Mouse (Mus musculus): ENCODE results near the gene Smoc1. TPM values are rescaled to one million over a fixed set of nuclear protein-coding genes. Genes with fewer than 3 reads are reported as not detected.

Smoc1 gene
- total RNA-seq, 1 experiment from 2014 or later, result 0.23 TPM

DNA sequence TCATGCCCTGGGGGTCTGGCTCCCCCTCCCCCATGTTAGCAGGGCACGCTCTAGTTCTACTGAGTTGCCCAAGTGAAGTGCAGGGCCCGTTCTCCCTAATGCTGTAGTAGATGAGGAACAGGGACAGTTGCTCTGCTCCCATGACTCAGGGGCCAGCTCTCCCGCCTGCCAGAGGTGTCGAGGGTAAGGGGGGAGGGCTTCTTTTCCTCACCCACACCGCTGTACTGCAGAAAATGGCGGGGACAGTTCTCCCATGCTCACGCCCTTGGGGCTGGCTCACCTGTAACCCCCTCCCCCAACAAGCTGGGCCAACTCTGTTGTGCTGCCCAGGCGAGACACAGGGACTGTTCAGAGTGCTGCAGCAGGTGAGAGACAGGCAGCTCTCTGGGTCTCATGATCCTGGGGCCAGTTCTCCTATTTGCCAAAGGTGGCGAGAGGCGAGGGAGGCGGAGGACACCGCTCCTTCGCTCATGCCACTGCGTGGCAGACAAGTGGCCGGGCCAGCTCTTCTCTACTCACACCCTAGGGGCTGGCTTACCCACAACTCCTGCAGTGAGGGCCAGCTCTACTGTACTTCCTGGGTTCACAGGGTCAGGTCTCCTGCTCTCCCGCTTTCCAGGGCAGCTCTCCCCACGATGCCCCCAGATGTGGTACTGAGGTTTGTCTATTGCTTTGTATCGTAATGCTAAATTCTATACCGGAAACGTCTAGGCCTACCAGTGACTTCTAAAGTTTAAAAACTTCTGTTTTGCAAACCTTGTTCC is 7.9 kb upstream of the Smoc1 start:
- ATAC-seq (ENCODE audit: extremely low read depth, insufficient number of reproducible peaks, low FRiP score, poor library complexity, severe bottlenecking), result no peak

DNA sequence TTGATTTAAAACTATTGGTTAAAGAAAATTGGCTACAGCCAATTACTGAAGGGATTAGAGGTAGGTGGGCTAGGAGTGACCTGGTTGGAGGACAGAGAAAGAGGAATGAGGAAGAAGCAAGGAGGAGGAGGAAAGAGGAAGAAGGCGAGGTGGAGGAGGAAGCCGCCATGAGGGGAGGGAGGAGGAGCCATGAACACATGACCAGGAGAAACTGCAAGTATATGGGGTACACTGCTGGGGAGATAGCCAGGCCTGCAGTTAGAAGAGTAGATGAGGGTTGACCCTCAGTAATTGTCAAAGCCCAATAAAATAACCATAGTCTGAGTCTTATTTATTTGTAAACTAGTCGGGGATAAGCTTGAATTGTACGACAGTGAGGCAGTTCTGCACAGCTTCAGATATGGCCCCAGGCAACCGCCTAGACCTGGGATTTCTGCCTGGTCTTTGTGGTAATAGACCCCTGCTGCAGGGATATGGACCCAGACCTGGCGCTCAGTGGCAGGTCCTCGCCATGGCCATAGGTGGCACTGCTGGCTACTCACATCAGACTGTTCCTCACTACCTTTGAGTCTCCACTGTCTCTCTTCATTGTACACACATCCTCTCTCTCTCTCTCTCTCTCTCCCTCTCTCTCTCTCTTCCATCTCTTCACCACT is 7.2 kb upstream of the Smoc1 start:
- ATAC-seq (ENCODE audit: extremely low read depth, insufficient number of reproducible peaks, low FRiP score, poor library complexity, severe bottlenecking), result no peak

DNA sequence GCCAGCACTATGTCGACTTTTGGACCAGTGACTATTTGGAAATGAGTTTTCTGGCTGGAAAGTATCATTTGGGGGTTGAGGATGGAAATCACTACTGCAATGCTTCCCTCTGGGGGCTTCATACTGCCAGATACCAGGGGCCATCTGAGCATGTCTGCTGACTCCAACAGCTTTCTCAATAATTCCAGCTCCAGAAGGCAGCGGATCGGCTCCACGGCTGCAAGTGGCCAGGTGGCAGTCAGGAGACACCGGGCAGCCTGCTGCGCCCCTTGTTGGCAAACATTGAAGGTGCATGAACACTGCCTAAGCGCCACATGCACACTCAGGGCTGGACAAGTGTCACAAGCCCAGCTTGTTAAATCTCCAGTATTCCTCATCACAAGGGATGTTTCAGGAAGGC is 2.2 kb upstream of the Smoc1 start:
- ATAC-seq (ENCODE audit: extremely low read depth, insufficient number of reproducible peaks, low FRiP score, poor library complexity, severe bottlenecking), result no peak

DNA sequence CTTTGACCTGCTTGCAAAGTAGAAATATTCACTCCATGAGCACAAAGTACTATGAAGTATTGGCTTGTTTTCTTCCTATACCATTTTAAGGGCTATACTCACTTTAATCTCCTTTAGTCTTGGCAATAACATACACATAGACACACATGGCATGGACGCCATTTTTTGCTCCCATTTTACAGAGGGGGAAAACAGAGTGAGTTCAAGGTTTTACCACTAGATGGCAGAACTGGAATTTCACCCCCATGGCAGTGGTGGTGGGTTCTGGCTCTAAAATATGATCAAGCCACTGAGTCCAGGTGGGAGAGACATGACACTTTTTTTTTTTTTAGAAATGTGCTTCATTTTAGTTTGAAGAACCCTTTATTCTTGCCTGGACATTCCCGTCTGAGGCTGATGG is 1.6 kb upstream of the Smoc1 start:
- no peak for ATAC-seq (ENCODE audit: extremely low read depth, insufficient number of reproducible peaks, low FRiP score, poor library complexity, severe bottlenecking)

DNA sequence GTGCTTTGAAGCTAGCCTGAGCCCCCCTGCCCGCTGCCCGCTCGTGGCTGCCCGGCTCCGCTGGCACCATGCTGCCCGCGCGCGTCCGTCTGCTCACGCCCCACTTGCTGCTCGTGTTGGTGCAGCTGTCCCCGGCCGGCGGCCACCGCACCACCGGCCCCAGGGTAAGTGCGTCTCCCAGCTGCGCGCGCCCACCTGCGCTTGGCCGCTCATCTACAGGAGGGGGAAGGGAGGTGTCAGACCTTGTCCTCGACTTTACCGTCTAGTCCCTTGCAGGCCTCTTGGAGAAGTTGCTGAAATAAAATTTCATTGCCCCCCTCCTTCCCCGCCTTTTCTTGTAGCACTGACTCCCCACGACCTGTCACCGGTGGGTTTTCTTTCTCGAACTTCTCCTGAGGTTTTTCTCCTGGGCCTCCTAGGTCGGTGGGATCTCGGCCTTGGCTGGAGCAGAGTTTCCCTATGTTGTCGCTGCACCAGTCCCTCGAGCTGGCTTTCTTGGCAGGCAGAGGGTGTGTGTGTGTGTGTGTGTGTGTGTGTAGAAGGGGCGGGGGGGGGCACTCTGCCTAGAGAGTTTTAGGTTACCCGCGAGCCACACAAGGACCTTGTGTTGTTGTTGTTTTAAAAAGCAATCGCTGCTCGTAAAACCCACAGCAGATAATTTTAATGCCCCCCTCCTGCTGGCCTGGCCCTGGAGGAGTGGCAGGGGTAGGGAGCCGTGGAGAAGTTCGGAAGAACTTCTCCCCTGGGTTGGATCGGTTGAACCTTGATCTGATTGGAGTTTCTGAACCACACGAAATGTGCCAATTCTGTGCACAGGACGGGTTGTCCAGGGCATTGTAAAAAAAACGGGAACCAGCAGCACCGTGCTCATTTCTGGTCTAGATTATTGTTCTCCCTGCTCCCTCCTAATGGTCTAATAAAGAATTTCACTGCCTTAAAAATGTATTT is 661 bp downstream of the Smoc1 start:
- no peak for ATAC-seq (ENCODE audit: extremely low read depth, insufficient number of reproducible peaks, low FRiP score, poor library complexity, severe bottlenecking)

DNA sequence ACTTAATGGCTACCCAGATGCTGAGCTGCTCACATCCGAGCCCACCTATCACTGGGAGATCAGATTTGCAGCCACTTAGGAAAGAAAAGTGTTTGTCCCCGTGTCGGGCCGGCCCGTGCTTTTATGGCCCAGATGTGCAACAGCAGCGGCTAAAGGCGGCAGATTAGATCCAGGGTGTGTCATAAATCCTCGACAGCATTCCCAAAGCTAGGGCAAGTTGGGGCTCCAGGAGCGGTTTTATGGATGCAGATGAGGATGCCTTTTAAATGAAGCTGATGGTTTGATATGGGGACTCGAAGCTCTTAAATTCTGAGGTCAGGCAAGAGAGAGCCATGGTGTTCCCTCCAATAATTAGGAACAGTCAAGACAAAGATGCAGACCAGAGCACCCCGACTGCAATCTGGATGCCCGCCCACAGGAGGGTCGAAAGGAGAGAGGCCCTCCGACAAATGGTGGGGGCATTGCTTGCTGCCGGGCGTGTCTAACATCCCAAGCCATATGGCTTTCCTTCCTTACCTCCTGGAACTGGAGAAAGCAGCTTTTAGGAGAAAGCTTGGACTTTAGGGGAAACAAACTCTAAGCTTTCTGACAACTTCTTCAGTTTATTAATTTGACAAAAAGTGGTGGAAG is 1.8 kb downstream of the Smoc1 start:
- no peak for ATAC-seq (ENCODE audit: extremely low read depth, insufficient number of reproducible peaks, low FRiP score, poor library complexity, severe bottlenecking)

DNA sequence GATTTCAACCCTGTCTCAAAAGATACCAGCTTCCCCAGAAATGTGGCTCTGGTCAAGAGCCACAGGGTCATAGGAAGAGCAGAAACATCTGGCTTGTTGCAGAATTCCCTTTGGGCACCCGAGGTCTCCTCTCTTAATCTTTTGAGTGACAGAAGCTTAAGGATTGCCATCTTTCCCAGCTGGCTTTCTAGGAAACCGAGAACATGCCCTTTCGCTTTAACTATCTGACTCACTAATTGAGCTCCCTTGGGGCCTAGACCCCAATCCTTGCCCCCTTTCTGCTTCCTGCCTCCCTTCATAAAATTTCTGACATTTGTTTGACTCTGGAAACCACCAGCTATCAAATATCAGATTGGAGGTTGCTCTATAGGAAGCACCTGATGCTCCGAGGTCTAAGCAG is 3.1 kb downstream of the Smoc1 start:
- no peak for ATAC-seq (ENCODE audit: extremely low read depth, insufficient number of reproducible peaks, low FRiP score, poor library complexity, severe bottlenecking)

DNA sequence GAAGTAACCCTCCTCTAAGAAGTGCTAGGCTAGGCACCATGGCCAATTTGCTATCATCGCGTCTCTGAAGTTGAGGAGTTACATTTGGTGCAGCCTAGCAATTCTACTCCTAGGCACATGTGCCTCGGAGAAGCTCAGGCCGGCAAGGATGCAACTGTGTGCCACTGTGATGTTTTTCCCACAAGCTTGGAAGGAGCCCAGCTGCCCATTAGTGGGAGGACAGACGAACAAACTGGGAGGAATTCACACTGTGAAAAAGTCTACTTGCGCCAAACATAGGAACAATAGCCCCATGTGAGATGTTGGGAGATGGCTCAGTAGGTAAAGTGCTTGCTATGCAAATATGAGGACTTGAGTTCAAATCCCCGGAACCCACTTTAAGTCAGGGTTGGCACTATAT is 5.0 kb downstream of the Smoc1 start:
- ATAC-seq (ENCODE audit: extremely low read depth, insufficient number of reproducible peaks, low FRiP score, poor library complexity, severe bottlenecking), result no peak

DNA sequence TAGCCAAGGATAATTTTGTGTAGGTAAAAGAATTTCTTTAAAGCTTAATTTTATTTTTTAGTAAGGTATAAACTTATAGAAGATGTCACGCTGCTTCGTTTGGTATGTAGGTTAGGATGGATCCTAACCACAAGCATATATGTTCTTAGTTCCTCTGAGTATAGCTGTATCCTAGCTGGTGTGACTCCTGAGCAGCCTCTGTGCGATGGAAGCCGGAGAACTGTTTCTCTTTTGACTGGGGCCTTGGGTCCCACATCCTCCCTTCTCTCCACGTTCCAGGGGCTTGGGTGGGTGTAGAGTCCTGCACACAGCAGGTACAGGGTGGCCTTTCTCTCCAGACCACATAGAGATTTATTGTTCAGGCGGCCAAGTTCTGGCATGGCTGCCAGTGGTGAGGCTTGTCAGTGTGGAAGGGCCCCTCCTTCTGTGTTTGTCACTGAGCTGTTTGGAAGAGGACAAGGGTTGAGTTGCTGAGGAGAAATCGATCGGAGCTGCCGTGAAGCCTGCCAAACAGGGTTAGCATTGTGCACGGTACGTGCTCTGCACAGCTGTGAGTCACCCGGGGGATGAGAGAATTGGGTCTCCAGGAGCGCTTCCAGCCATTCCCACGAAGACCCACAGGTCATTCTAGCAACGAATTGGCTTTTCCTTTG is 6.9 kb downstream of the Smoc1 start:
- ATAC-seq (ENCODE audit: extremely low read depth, insufficient number of reproducible peaks, low FRiP score, poor library complexity, severe bottlenecking), result no peak

DNA sequence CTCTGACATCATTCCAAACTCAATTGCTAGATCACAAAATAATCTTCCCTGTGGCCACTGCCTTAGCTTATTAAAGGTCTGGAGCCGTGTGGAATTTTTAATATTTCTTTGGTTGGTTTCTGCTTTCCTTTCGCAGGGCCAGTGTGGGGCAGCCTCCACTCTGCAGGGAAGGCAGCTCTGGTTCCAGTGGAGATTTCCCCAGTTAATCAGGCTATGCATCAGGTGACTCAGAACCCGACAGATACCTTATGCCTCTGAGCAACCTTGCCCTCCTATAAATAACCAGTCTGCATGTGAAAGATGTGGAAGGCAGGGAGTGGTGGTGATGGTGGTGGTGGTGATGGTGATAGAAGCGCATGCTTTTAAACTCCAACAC is 7.4 kb downstream of the Smoc1 start:
- ATAC-seq (ENCODE audit: extremely low read depth, insufficient number of reproducible peaks, low FRiP score, poor library complexity, severe bottlenecking), result no peak

DNA sequence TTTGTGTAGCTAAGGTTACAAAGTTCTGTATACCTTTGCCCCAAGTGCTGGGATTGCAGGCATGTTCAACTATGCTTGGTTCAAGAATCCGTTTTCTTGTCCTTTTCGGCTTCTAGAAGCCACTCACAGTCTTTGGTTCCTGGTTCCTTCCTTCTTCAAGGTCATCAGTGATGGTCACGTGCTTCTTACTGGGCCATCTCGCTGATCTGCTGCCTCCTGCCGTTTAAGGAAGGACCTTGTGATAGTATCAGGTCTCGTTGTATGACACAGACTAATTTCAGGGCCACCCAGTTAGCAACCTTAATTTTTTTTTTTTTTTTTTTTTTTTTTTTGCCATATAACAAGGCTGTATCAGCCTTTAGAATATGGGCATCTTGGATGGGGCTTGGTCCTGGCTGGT is 9.2 kb downstream of the Smoc1 start:
- no peak for ATAC-seq (ENCODE audit: extremely low read depth, insufficient number of reproducible peaks, low FRiP score, poor library complexity, severe bottlenecking)

DNA sequence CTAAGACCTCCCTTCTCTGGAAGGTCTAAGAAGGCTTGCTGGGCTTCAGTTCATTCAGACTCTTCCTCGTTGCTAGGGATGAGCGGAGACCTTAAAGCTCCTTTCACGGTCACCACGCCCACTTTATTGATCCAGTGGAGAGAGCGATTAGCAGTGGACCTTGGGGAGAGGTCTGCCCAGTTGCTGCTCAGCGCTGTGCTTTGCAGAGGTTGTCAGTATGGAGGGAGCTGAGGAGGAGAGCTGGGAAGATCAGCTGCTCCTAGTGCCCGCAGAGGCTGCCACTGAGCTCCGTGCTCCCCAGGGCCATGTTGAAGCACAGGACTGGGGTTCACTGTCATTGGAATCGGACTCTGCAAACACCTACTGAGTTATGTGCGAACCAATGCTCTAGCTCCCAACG is 17.0 kb downstream of the Smoc1 start:
- no peak for ATAC-seq (ENCODE audit: extremely low read depth, insufficient number of reproducible peaks, low FRiP score, poor library complexity, severe bottlenecking)

DNA sequence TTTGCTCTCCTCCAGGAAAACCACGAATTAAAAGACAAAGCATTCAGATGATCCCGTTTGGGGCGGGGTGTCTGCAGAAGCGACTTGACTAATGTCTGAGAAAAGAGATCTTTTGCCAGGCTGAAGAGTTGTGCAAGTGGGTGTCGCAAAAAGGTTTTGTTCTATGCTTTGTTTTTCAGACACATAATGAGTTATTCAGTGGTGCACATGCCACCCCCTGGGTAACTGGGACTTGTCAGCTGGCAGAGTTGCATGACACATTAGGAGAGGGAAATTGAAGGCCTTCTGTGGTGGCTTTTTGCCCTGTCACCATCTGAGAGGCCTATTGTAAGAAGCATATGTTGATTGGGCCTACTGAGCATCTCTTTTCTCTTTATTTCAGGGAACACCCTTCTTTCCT is 20.3 kb downstream of the Smoc1 start:
- ATAC-seq (ENCODE audit: extremely low read depth, insufficient number of reproducible peaks, low FRiP score, poor library complexity, severe bottlenecking), result no peak

DNA sequence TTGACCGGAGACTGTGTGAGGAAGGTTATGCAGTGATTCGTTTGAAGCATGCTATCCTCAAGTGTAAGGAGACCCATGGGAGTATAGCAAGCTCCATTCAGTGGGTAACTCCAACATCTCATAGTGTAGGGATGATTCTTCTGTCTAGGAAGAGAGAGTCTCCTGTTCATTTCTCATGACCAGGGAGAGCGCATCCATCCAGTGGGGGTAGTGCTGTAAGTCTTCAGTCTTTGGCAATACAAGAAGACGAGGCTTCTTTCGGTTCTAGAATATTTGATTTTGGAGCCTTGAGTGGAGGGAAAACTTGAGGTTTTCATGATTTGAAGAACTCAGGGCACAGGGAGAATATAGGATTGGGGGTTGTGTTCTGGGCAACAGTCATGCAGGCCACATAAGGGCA is 23.1 kb downstream of the Smoc1 start:
- ATAC-seq (ENCODE audit: extremely low read depth, insufficient number of reproducible peaks, low FRiP score, poor library complexity, severe bottlenecking), result no peak

DNA sequence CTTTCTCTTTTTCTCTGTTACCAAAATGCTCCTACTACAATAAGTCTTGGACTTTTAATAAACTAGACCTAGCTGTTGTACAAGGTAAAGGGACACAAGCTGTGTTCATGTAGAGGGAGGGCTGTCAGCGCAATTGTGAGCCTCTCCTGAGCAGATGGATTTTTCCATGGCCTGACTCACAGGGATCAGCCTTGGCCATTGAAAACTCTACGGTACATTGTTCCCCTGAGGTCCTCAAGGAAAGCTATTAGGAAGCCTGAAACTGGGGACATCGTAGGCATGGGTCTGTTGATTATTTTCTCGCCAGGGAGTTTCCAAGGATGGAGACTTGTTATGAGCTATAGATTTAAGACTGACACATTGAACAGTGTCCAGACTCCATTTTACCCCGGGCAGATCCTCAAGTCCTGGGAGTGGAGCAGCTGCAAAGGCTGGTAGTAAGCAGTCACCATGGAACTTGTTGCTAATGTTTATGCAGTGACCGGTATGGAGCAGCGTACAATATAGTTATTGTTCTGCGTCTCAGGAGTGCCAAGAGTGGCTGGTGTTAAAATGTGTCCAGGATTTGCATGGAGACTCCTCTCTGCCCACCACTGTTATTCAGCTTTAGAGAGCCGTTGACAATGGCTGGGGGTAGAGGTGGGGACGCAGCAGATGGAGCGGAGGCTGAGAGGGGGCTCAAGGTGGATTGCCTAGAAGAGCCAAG is 28.5 kb downstream of the Smoc1 start:
- ATAC-seq (ENCODE audit: extremely low read depth, insufficient number of reproducible peaks, low FRiP score, poor library complexity, severe bottlenecking), result no peak

DNA sequence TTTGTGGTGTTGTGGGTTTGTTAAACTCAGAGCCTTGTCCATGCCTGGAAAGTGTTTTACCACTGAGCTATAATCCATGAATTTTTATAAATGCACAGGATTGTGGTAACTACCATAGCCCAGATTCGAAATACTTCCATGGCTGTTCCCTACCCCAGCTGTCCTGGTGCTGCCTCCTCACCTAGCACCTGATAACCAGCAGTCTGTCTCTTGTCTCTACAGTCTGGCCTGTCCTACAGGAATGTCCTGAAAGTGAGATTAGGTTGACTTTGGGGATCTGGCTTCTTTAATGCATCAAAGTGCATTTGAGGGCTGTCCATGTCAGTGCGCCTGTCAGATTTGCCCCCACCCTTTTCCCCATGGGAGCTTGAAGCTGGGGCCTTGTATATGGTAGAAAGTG is 29.2 kb downstream of the Smoc1 start:
- ATAC-seq (ENCODE audit: extremely low read depth, insufficient number of reproducible peaks, low FRiP score, poor library complexity, severe bottlenecking), result no peak

DNA sequence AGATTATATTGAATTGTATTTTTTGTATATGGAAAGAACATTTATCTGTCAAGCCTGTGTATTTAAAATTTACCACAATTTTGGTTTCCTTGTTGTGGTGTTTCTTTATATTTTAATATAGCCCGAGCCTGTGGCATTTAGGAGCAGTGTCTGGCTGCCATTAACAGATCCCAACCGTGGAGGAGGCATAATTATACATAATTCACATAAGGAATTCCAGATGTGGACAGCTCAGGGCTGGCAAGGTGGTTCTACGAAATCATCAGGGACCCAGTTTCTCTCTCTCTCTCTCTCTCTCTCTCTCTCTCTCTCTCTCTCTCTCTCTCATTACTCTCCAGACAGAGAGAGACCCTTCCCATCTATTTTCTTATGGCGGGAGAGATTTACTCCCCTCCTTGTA is 31.0 kb downstream of the Smoc1 start:
- no peak for ATAC-seq (ENCODE audit: extremely low read depth, insufficient number of reproducible peaks, low FRiP score, poor library complexity, severe bottlenecking)

DNA sequence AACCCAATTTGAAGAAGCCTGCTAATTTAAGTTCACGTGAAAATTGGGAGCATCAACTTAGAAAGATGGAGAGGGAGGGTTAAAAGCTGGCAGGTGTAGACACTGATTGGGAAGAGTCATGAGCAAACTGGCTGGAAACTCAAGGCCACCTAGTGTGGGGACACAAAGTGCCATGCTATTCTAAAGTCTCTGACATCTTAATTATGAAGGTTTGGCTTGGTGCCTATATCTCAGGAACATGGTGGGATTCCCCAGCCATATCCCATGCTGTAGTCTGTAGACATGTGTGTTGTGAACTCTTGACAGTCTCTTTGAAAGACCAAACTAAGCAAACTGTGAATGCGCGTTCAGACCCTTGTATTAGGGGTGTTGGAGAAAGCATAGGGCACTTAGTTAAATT is 32.0 kb downstream of the Smoc1 start:
- ATAC-seq (ENCODE audit: extremely low read depth, insufficient number of reproducible peaks, low FRiP score, poor library complexity, severe bottlenecking), result no peak
